Mouse (Mus musculus) leukemia stem cell, adult 10-12 weeks (primary cell): ENCODE measurements around the gene Ppm1n. TPM values are rescaled to one million over a fixed set of nuclear protein-coding genes. Genes with fewer than 3 reads are reported as not detected.

Experiments
- polyA plus RNA-seq: library from polyadenylated mRNA; stranded (reverse); fragments of >175 nt; gene quantifications from 2 replicates; pipeline ENCODE4 v1.2.3, GENCODE M21; 2012; ENCODE audit warnings: low replicate concordance

Gene Ppm1n
- polyA plus RNA-seq: 0.62 and 1.2 TPM in 2 replicates

DNA sequence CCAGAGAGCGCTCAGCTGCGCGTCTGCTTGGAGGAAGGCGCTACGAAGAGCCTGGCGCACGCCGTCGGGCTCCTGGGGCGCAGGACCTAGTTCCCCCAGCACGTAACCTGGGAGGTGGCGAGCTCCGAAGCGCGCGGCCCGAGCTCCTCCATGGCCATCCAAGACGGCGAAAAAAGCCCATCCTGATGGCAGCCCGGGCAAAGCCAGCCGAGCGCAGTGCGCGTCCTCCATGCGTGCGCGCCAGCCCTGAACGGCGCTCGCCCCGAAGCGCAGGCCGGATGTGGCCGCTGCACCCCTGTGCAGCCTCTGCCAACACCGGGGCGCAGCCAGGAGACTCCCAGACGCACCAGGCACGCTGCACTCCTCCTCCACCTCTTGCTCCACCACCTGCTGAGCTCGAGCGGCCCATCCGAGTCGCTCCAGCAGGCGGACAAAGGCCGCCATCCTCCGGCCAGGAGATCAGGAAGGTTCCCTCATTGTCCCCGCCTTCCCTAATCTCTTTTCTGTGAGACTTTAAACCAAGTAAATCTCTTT, at the start of gene Ppm1n:
Gene Ppm1n (minus strand): TSS at position 484 of the 534 bp plus-strand sequence.

GRCm38 (mm10) chr7:19309884-19310641, 30.2 kb upstream of the Ppm1n start, which contains the start of gene Fosb:
TSS of gene Fosb (minus strand) at chr7:19310051.

GRCm38 (mm10) chr7:19282385-19282784, 2.5 kb upstream of the Ppm1n start, which contains the start of gene Rtn2:
TSS of gene Rtn2 (plus strand) at chr7:19282624.

DNA sequence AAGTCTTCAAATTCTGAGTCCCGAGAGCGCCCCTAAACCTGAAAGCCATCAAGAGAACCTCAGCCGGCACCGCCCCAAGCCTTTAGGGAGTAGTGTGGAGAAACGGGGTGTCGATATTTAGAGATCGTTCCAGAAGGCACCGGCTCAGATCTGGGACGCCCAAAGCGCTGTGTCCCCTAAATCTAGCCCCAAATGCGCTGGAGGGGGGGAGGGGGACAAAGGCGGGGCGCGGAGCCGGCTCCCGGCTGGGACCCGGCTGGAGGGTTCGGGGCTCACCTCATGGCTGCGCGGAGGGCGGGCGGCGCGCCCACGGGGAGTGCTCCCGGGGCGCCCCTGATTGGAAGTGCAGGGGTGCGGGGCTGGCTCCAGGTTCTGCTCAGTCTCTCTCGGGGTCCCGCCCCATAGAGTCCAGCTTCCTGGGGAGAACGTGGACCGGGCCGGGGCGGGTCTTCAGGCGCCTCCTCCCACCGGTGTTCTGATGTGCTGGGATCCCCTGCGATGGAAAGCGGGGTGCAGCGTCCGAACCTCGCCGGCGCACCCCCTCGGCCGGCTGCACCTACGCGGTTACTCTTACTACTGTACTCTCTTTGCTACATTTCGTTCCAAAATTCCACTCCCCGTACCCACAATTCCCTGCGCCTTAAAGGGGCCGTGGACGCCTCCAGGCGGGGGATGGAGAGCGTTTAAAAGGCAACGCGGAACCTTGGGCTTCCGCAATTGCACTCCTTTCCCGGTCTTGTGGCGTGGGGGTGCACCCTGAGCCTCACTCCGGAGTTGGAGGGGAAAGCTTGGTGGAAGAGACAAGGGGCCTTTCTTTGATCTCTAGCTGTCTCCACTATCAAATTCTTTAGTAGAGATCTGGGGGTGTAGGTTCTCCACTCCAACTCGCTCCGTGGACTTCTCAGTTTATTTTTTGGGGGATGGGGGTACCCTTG, 8.4 kb downstream of the Ppm1n start, which contains the start of gene Vasp:
Gene Vasp (minus strand): TSS at position 580 of the 935 bp plus-strand sequence.

DNA sequence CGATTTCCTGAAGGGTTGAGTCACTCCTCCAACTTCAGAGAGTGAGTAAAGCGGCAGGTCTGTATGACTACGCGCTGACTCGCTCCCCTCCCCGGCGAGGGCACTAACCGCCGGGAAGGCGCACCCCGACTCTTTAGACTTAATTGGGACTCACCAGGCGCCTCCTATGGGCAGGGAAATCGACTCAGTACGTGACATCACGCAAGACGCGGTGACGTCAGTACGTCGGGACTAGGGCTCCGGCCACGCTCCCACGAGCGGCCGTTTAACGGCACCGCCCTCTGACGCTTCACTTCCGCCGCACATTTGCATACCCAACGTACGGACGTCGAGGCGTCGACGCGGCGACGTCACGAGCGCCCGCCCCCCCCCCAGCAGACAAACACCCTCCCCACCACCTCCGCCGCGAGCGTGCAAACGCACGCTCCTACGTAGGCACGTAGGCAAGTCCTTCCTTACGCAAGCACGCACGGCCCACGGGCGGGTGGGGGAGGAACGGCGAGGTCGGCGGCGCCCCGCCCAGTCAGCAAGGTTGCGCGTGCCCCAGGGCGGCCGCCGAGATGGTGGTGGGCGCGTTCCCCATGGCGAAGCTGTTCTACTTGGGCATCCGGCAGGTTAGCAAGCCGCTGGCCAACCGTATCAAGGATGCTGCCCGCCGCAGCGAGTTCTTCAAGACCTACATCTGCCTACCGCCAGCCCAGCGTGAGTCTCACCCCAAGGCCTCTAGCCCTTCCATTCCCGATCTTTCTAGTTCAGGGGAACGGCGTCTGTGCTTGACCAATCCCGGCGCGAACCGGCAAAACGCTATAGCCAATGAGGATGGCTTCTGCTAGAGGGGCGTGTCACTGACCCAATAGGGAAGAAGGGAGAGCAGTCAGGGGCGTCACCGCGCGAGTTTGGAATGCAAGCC, 51.7 kb downstream of the Ppm1n start, which contains the start of gene Opa3:
Gene Opa3 (plus strand): TSS at position 452 of the 910 bp plus-strand sequence.

Other genes with a start within 250 kb of the Ppm1n start
- gene Rsph6a, start 225.4 kb downstream of the Ppm1n start, polyA plus RNA-seq: 0.19 TPM in 1 of 2 replicates, not detected in the other
- gene Dmwd, start 203.8 kb downstream of the Ppm1n start, polyA plus RNA-seq: 85.8 and 98.6 TPM in 2 replicates
- gene Dmpk, start 196.2 kb downstream of the Ppm1n start, polyA plus RNA-seq: 62.6 and 65.4 TPM in 2 replicates
- 10.2 and 12.1 TPM in 2 replicates for gene Six5, start 185.5 kb downstream of the Ppm1n start, polyA plus RNA-seq
- gene Gm4969, start 161.7 kb downstream of the Ppm1n start, polyA plus RNA-seq: 0.07 TPM in 1 of 2 replicates, not detected in the other
- gene Fbxo46, start 160.2 kb downstream of the Ppm1n start, polyA plus RNA-seq: 28.1 and 39.2 TPM in 2 replicates
- gene Qpctl, start 130.8 kb downstream of the Ppm1n start, polyA plus RNA-seq: 9.8 and 13.7 TPM in 2 replicates
- gene Snrpd2, start 130.3 kb downstream of the Ppm1n start, polyA plus RNA-seq: 24.1 and 39.0 TPM in 2 replicates
- gene Gipr, start 113.9 kb downstream of the Ppm1n start, polyA plus RNA-seq: 0.07 TPM in 1 of 2 replicates, not detected in the other
- 6.5 and 12.1 TPM in 2 replicates for gene Eml2, start 103.6 kb downstream of the Ppm1n start, polyA plus RNA-seq
- gene Gpr4, start 67.5 kb downstream of the Ppm1n start, polyA plus RNA-seq: 0.88 and 1.3 TPM in 2 replicates
- 10.7 and 15.7 TPM in 2 replicates for gene Opa3, start 51.7 kb downstream of the Ppm1n start, polyA plus RNA-seq
- gene Vasp, start 8.2 kb downstream of the Ppm1n start, polyA plus RNA-seq: 240 and 739 TPM in 2 replicates
- gene Rtn2, start 2.6 kb upstream of the Ppm1n start, polyA plus RNA-seq: 0.57 and 1.1 TPM in 2 replicates
- gene Fosb, start 30.0 kb upstream of the Ppm1n start, polyA plus RNA-seq: 1.1 and 5.9 TPM in 2 replicates
- 21.3 and 28.9 TPM in 2 replicates for gene Ercc1, start 64.7 kb upstream of the Ppm1n start, polyA plus RNA-seq
- 35.9 and 52.0 TPM in 2 replicates for gene Cd3eap, start 79.4 kb upstream of the Ppm1n start, polyA plus RNA-seq
- gene Ppp1r13l, start 79.7 kb upstream of the Ppm1n start, polyA plus RNA-seq: 19.1 and 23.9 TPM in 2 replicates
- 43.1 and 62.1 TPM in 2 replicates for gene Ercc2, start 101.9 kb upstream of the Ppm1n start, polyA plus RNA-seq
- gene Klc3, start 124.0 kb upstream of the Ppm1n start, polyA plus RNA-seq: 1.8 and 4.2 TPM in 2 replicates
- gene Ckm, start 124.7 kb upstream of the Ppm1n start, polyA plus RNA-seq: 0.33 and 0.72 TPM in 2 replicates
- gene Mark4, start 178.8 kb upstream of the Ppm1n start, polyA plus RNA-seq: 18.3 and 53.5 TPM in 2 replicates
- gene Exoc3l2, start 183.3 kb upstream of the Ppm1n start, polyA plus RNA-seq: 0.96 and 3.4 TPM in 2 replicates
- 5.1 and 6.1 TPM in 2 replicates for gene Bloc1s3, start 228.3 kb upstream of the Ppm1n start, polyA plus RNA-seq
- gene Trappc6a, start 228.3 kb upstream of the Ppm1n start, polyA plus RNA-seq: 53.1 and 54.0 TPM in 2 replicates
- gene Nkpd1, start 237.8 kb upstream of the Ppm1n start, polyA plus RNA-seq: 0.13 and 0.14 TPM in 2 replicates